Mouse (Mus musculus) embryo, embryonic 10.5 days (tissue): ENCODE data around the gene Tssk1.

Experiments used
- DNase-seq: peaks from one replicate; pipeline ENCODE4 v3.0.0-alpha.2; 2015; ENCODE audit warnings: low spot score

Tssk1 gene

DNA sequence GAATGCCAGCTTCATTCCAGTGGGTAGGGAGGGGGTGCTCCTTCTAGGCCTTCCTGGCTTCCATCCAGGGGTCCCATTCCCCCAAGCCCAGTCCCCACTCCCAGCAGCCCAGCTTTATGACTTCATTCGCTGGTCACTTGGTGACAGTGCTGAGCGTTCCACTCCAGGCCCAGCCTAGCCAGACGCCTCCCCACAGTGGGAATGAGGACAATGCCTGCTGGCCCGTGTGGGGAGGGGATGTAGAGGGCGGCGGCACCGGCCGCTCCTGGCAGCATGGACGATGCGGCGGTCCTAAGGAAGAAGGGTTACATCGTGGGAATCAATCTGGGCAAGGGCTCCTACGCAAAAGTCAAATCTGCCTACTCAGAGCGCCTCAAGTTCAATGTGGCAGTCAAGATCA, 4.4 kb downstream of the Tssk1 start, which contains the start of the genes Dgcr2 and Tssk2:
Gene Dgcr2, minus strand, starts transcription at position 101 of the 400 bp plus-strand sequence.
Gene Tssk2, plus strand, starts transcription at position 176 of the 400 bp plus-strand sequence.
- no peak for DNase-seq

DNA sequence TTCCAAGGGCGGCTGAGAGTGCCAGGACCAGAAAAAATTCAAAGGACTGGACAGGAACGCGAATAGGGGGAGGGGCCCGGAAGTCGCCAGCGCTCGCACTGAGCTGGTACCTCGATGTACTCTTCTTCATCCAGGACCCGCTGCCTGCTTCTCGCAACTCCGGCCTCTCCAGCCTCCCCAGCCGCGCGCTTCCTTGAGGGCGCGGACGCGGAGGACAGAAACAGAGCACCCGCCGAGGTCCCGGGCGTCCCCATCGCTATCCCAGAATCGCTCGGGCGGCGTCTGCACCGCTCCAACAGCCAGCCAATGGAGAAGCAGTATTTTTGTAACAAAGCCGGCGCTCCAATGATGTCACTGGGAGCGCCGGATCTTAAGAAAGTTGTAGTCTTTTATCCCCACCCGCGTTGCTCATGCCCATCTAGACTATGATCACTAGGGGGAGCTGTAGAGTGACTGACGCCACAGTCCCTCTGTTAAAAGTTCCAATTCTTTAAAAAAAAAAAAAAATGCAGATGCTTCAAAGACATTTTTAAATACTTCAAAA, 17.1 kb downstream of the Tssk1 start, which contains the start of gene Ess2:
Gene Ess2, minus strand, starts transcription at position 297 of the 544 bp plus-strand sequence.
- DNase-seq = peak; percentile 99

DNA sequence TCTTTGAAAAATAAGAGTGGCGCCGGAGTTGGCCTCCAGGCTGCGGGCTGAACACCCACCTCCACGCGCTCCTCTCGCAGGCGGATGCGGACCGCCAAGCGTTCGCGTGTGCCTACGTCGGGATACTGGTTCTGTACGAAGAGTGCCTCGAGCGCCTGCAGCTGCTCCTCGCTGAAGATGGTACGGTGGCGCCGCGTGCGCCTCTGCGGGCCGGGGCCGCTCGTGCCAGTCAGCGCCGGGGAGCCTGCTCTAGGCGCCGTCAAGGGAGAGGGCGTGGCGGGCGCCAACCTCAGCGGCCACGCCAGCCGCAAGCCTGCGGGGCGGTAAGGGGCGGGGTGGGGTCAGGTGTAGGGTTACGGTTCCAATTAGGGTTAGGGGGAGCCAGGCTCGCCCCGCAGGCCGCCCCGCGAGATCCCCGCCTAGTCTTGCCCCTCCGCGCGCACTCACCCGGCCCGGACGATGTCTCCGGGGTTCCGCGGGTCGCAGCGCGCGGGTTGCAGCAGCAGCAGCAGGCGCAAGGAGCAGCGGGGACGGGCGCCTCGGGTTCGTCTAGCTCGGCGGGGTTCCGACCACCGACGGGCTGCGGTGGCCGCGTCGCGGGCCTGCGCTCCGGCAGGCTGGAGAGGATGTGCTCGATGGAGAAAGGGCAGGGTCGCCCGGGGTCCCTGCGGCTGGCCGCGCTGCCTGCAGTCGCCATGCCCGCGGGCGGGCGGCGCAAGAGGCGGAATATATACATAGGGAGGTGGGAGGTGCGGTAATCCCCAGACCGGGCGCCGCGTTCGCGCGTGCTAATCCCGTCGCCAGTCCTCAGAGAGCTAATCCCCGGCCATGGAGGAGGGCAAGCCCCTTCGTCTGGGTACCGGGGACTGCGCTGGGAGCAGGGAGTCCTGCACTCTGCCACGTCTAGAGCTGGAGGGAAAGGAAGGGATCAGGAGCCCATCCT, 20.6 kb downstream of the Tssk1 start, which contains the start of gene Gsc2:
Gene Gsc2, minus strand, starts transcription at position 753 of the 943 bp plus-strand sequence.
- DNase-seq = peak; percentile 39

DNA sequence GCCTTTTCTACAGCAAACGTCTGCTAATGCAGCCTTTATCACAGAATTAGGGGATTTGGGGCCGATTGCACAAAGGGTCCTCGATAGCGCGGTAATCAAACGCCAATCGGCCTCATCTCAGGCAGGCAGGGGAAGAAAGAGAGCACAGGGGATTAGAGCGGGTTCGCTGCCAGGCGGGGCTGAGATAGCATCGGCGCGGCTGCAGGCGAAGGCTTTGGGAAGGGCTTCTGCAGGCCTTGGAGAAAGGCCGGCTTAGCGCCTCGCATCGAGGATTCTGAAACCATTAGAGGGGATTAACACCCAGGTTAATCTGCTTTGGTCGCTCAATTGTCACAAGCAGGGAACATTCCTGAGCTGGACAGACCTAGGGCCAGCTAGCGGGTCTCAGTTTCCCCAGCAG, 26.6 kb downstream of the Tssk1 start:
- peak; percentile 58 for DNase-seq

DNA sequence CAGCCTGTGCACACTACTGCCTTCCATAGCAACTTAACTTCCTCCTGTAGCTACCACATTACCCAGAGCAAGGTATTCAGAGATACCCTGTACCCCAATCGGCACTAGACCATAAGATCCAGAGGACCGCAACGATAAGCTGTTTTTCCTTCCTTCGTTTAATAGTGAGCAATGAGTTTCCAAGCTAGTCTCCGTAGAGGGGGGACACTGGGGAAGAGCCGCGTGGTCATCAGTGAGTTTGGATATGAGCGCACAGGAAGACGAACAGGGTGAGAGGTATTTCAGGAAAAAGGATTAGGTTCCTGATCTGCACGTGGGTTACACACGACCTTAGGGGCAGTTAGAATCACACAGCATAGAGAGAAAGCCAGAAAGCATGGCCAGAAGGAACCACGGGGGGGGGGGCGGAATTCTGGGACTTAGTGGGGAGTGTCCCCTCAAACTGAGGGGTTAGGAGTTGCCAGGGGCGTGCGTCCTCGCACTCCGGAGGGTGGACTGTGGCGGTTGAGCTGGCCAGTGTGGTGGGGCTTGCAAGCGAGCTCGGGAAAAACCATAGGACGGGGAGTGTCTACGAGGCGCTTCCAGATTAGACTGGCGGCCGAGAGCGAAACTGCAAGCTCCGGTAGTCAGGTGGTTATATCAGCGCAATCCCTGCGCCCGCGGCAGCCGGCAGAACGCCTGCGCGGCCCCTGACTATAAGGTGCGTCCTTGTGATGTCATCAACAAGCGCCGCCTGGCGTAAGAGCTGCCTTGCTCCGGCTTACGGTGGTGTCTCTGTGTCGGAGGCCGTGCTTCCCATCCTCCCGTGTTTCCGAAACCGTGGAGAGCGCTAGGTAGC, 27.5 kb downstream of the Tssk1 start:
- DNase-seq = peak; percentile 98

DNA sequence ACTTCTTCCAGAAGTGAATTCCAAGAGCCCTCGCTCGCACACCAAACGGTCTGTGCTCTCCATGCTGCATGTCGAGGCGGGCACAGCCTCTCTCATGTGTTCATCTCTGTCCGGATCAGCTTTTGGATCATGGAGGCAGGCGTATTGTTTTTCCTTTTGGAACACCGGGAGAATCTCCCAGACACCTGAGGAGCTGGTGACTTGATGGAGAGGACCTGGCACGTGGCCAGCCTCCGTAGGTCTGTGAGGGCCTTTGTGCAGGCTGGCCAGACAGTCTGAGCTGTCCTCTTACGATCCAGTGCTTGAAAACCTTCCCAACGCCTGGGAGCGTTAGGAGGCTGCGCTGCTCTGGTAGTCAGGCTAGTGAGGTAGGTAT, 28.1 kb downstream of the Tssk1 start:
- DNase-seq = no peak

DNA sequence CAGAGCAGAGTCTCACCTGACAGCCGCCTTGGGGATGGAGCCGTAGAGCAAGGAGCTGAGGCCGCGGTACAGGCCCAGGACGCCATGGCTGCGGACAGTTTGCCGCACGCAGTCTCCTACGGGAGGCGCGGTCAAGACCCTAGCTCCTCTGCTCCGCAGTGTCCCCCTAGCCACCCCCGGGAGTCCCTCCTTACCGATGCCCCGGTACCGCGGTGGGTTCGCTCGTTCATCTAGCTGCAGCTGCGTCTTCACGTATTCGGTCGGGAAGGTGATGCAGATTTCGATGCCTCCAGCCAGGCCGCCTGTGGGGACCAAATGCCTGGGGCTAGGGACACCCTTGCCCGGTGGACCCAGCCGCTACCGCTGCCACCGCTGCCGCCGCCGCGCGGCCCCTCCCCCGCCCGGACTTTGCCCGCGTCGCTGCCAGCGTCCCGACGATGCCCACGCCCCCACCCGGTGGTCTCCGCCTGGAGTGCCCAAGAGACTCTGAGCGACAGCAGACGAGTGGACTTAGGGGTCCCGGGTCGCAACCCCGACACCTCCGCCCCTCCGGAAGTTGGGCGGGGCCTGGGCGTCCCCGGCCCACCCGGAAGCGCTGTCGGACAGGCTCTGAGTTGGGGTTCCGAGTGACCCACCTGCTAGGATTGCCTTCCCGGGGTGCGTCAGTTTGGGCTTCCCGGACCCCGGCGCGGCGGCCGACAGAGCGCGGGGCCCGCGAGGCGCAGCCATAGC, 33.5 kb downstream of the Tssk1 start:
- peak; percentile 72 for DNase-seq

DNA sequence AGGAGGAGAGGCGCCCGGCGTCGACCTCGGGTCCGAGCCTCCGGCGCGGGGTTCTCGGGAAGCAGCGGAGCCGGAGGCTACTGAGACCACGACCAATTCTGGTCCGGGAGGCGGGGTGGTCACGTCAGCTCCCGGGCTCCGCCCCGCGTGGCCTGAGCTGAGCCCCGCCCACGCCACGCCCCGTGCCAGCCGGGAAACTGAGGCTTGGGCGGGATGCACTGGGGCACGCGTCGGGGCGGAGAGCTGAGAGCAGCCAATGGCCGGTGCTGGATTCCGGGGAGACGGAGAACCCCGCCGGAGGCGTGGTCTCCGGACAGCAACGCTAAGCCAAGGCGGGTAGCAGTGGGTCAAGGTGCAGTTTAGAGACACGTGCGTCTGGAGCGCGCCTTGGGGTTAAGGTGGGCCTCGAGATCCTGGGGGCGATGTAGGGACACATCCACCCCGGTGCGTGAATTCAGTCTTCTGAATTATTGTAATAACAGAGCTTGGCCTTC, 34.1 kb downstream of the Tssk1 start, which contains the start of gene Slc25a1:
Gene Slc25a1, minus strand, starts transcription at position 133 of the 494 bp plus-strand sequence.
- DNase-seq = peak; percentile 89

DNA sequence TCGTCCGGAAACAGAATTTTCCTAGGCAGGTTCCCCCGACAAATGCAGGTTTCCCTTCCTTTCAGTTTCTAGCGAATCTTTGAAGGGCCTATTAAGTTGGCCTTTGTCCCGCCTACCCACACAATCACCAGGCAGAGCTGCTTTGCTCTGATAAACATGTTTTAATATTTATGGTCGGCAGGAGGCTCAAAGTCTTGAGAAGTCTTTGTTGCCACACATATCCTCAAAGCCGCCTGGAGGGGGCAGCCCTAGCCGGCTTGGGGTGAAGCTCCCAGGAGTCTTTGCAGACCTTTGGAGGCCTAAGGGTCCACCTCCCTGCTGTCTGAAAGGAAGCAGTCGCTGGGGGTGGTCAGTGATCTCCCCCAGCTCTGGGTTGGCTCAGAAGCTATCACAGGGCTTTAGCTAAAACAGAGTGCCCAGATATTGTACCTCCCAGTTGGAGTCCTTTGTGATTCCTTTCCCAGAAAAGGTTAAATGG, 34.6 kb downstream of the Tssk1 start:
- DNase-seq = peak; percentile 87

DNA sequence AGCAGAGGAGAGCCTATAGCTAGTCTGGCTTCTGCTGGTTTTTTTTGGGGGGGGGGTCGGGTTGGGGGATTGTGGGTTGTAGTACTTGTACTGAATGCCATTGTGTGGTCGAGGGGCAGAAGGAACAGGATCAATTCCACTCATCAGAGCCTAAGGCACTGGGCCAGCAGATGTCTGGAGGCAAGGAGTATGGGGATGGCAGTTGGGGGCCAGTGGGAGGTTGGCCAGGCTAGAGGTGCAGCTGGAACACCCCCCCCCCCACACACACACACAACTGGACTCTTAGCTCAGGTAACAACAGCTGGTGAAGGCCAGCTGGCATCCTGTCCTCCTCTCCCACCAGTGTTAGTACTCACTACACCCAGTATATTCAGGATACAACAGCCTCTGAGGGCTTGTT, 35.2 kb downstream of the Tssk1 start:
- no peak for DNase-seq

DNA sequence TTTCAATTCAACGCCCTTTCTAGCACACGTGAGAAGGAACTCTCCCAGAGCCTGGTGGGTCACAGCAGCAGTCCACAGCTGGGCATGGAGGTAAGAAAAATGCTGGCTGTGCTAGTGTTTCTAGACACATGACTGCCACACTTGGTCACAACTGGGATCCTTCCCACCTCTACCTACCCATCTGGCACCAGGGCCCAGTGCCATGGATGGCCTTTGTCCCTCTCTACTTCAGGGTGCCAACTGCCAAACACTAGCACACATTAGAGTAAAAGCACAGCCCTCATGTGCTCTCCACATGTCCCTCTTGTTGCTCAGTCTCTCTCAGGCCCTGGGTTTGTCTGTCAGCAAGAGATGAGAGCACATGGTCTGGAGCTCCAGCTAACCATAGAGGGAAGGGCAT, 35.6 kb downstream of the Tssk1 start:
- DNase-seq = no peak

DNA sequence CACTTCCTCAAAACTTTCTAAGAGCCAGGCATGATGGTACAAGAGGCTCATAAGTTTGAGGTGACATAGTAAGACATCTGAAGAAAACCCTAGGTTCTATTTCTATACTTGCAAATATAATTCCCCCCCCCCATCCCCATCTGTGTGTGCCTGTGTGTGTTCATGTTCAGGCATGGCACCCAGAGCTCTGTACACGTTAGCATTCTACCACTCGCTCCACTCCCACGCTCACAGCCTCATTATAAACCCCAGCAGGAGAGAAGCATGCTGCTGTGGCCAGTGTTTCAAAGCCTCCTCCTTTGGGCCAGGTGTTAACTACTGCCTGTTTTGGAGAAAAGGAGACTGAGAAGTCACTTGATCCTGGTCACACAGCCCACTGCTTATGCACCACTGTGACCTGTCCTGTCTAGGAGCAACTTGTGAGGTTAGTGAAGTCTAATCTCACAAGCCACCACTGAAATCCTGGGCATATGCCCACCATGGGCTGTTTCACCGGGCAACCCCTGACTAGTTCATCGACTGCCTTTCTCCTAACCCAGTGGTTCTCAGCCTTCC, 38.0 kb downstream of the Tssk1 start:
- DNase-seq = no peak

DNA sequence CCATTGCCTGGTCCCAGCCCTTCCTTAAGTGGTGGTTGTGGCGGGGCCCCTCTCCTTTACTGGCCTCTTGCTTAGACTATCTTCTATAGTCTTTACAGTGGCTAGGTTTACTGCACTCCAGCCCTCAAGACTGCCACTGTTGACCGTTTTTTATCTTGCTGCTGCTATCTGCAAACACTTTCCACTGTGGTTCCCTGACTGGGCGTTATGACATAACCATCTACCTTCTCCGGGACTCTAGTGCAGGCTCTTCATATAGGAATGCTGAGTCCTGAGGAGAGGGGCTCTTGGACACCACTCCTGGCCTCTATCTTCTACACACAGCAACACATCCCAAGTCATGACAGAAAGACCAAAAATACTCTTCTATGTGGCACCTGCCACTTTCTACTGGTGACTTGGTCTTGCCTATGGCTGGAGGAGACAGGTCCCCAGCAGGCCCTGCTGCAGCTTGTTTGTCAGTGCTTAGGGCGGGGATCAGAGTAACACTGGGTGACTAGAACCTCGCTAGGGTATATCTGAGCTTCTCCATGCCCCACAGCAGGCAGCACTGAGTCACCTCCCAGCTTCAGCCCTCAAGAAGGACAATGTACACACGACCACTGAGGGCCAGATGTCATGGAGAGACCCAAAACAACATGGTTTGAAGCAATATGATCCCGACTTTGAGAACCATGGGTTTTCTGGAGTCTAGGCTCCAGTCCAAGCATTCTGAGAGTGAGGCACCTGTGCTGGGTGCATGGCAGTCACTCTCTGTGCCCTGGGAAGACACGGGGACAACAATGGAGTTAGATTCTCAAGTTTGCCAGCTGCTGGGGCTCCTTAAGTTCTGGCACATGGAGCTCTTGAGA, 39.8 kb downstream of the Tssk1 start:
- DNase-seq = no peak

DNA sequence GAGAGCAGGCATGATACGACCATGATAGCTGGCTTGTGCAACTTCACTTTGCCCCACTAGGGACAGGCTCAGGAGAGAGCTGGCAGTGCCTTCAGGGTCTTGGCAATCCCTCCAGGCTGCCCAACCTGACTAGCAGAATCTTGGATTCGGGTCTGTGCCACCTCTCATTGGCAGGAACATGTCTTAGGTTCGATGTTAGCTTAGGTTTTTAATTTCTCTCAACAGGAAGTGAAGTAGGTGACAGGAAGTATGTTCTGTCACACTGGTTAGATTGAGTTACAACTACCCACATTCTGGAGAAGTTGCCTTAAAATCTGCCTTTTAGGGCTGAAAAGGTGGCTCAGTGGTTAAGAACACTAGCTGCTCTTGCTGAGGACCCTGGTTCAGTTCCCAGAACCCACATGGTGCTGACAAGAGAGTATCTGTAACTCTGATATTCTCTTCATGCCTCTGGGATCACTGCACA, 40.5 kb downstream of the Tssk1 start:
- DNase-seq = no peak

DNA sequence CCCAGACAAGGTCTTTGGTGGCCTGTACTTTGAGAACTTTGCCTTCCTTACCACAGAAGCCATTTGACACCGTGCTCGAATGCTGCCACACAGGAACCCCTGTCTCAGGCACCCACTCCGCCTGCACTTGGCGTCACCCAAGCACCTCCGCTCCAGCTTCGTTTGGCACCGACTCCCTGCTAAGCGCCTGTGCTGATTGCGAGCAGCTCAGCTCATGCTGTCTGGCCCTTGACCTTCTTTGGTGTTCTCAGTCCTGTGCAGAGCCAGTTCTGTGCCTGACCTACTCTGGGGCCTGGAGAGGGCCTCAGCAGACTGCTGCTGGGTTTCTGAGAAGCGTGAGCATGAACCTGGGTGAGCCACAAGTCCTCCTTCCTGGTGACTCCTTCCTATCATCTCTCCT, 42.8 kb downstream of the Tssk1 start:
- no peak for DNase-seq

DNA sequence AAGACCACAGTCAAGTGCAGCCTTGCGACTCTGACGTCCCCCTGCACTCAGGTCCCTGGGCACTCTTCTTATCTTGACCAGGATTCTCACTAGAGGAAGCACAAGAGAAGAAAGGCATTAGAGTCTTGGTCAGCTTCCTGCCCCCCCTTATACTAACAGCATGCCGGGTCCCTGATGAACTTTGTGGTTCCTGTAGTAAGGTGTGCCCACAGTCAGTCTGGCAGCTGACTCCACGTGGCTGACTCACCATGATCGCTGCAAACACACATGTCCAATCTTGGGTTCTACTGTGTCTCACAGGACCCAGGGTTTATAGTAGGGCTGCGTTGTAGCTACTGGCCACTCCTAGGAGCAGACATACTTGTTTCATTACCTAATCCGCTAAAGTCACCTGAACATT, 44.2 kb downstream of the Tssk1 start:
- DNase-seq = no peak

DNA sequence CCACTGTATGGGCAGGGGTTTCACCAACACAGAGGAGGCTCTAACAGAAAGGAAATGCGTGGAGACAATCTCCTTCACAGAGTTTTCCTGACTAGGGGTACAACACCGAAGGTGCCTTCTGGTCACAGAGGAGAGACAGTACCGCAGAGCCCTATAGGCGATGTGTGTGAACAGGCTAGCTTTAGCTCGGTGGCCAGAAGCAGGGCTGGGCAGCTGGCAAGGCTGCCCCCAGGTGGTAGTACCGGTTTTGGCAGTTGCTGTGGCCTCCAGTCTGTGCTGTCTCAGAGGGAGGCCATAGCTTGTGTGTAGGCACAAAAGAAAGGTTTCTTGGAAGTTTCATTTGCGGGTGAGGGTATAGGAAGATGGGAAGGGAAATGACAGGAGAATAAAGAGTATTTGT, 44.8 kb downstream of the Tssk1 start:
- peak; percentile 79 for DNase-seq

DNA sequence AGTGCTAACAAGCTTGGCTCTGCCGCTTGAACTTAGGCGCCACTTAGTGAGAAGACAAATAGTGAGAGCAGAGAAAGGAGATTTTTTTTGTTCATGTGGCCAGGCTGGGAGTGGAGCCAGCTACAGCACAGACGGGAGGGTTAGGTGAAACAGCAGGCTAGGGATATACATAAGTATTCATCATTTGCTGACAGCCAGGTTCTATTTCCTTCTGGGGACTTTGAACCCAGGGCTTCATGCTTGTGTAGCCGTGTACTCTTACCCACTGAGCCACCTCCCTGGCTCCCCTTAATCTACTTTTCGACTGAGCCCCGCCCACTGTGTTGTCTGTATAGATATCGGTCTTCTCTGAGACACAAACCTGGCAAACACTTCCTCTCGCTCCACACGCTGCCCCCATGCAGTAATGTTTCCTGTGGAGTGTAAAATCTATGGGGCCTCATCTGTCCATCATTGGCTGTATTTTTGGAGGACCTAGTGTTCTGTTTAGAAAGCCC, 45.3 kb downstream of the Tssk1 start:
- DNase-seq = no peak

DNA sequence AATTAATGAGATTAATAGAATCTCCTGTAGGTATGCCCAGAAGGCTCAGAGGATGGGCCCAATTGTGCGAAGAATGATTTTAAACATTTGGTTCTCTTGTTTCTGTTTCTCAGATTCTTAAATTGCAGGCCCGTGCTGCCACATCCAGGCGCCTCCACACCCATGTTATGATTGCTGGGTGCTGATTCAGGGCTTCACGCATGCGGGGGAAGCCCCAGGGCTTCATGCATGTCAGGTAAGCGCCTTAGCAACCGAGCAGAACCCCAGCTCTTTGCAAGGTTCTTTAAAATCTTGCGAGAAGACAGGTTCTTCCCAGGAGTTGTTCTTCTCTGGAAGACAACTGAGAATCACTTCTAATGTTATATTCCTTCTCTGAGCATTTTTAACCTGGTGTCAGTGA, 49.4 kb downstream of the Tssk1 start:
- no peak for DNase-seq
